ENCODE assay signal across 8 mouse cellular contexts in genomic region chr5:36603031-36603430, GRCm38 (mm10). TPM values are rescaled to one million over a fixed set of nuclear protein-coding genes. Genes with fewer than 3 reads are reported as not detected.
DNase-seq lines count a peak whose midpoint lies in the region; ATAC-seq and TF ChIP-seq lines count a peak whose summit lies in the region.

No protein-coding gene starts in this region.

- no peak for ATAC-seq in forebrain, embryonic 14.5 days
- ATAC-seq in forebrain, embryonic 12.5 days (ENCODE audit: low FRiP score): no peak
- ATAC-seq in midbrain, postnatal 0 days (ENCODE audit: low FRiP score): no peak
- ATAC-seq in midbrain, embryonic 13.5 days: no peak; the same call in 1 of the 2 replicates
- peak; percentile 51 for ATAC-seq in liver, postnatal 0 days

- 82% methylated on average over 5 of the region's 5 CpGs for WGBS in forebrain, embryonic 14.5 days
- WGBS in forebrain, embryonic 12.5 days: 90% methylated on average over 5 of the region's 5 CpGs
- WGBS in midbrain, postnatal 0 days: 87% methylated on average over 5 of the region's 5 CpGs
- WGBS in midbrain, embryonic 13.5 days: 92% methylated on average over 5 of the region's 5 CpGs
- 71% methylated on average over 5 of the region's 5 CpGs for WGBS in liver, postnatal 0 days (ENCODE audit: insufficient replicate concordance)

- no peaks in the 10 kb centered on the region for H3K9me3 ChIP-seq in forebrain, embryonic 14.5 days (replicated peaks; ENCODE audit: control insufficient read depth, low read length)
- H3K9me3 ChIP-seq in forebrain, embryonic 12.5 days: no peaks in the 10 kb centered on the region
- no peaks in the 10 kb centered on the region for H3K9me3 ChIP-seq in midbrain, postnatal 0 days (ENCODE audit: low read length)
- H3K9me3 ChIP-seq in midbrain, embryonic 13.5 days: no peaks in the 10 kb centered on the region
- H3K9me3 ChIP-seq in liver, postnatal 0 days (ENCODE audit: low read length): no peaks in the 10 kb centered on the region

- peak; percentile 34 for DNase-seq in forebrain, embryonic 14.5 days (ENCODE audit: low spot score)
- peak; percentile 65 for DNase-seq in midbrain, postnatal 0 days (ENCODE audit: low spot score)
- DNase-seq in gastrocnemius, postnatal 10 days: peak; percentile 55
- DNase-seq in liver, postnatal 0 days: peak; percentile 53
- DNase-seq in spleen, postnatal 10 days (ENCODE audit: low spot score in 2 of 2): peak; percentile 48 to 80

- peak; percentile 76 for TF ChIP-seq CTCF in midbrain, postnatal 0 days (IDR thresholded peaks at IDR 0.05)
- TF ChIP-seq CTCF in bone marrow macrophage, adult 2 months (IDR thresholded peaks at IDR 0.05; ENCODE audit: low read depth, low read length): peak; percentile 47; the same call in 1 of the 2 replicates
- TF ChIP-seq CTCF in liver, postnatal 0 days (IDR thresholded peaks at IDR 0.05; ENCODE audit: low read depth): peak; percentile 85

- H3K4me1 ChIP-seq in forebrain, embryonic 14.5 days (ENCODE audit: control insufficient read depth, insufficient read depth, low read length): no peaks in the 10 kb centered on the region
- no peaks in the 10 kb centered on the region for H3K4me1 ChIP-seq in forebrain, embryonic 12.5 days
- no peaks in the 10 kb centered on the region for H3K4me1 ChIP-seq in midbrain, postnatal 0 days (ENCODE audit: insufficient read depth, low read length)
- no peaks in the 10 kb centered on the region for H3K4me1 ChIP-seq in midbrain, embryonic 13.5 days (replicated peaks)
- peaks cover 9% of the 10 kb centered on the region for H3K4me1 ChIP-seq in bone marrow macrophage, adult 2 months (ENCODE audit: control insufficient read depth, insufficient read depth, low read length)
- H3K4me1 ChIP-seq in liver, postnatal 0 days (ENCODE audit: insufficient read depth): no peaks in the 10 kb centered on the region

- H3K9ac ChIP-seq in forebrain, embryonic 14.5 days (ENCODE audit: low read length): no peak overlapping the region
- H3K9ac ChIP-seq in forebrain, embryonic 12.5 days: no peak overlapping the region
- H3K9ac ChIP-seq in midbrain, postnatal 0 days (replicated peaks; ENCODE audit: low read length, poor library complexity, severe bottlenecking): no peak overlapping the region
- no peak overlapping the region for H3K9ac ChIP-seq in midbrain, embryonic 13.5 days (replicated peaks)
- H3K9ac ChIP-seq in liver, postnatal 0 days (replicated peaks): no peak overlapping the region

- no peak overlapping the region for H3K4me3 ChIP-seq in forebrain, embryonic 14.5 days (ENCODE audit: low read depth, low read length)
- no peak overlapping the region for H3K4me3 ChIP-seq in forebrain, embryonic 12.5 days (replicated peaks)
- H3K4me3 ChIP-seq in midbrain, postnatal 0 days (ENCODE audit: low read depth, low read length): no peak overlapping the region
- H3K4me3 ChIP-seq in midbrain, embryonic 13.5 days (replicated peaks): no peak overlapping the region
- H3K4me3 ChIP-seq in bone marrow macrophage, adult 2 months (ENCODE audit: insufficient read depth, low read length): no peak overlapping the region
- no peak overlapping the region for H3K4me3 ChIP-seq in liver, postnatal 0 days (ENCODE audit: low read depth, low read length)

- TF ChIP-seq POLR2A in bone marrow macrophage, adult 2 months (IDR thresholded peaks at IDR 0.05; ENCODE audit: borderline replicate concordance, low read depth, low read length): no peak

- TF ChIP-seq EP300 in liver, postnatal 0 days (IDR thresholded peaks at IDR 0.05; ENCODE audit: low read depth): no peak

- no peak overlapping the region for H3K4me2 ChIP-seq in forebrain, embryonic 14.5 days (ENCODE audit: low read length)
- H3K4me2 ChIP-seq in forebrain, embryonic 12.5 days: no peak overlapping the region
- H3K4me2 ChIP-seq in midbrain, postnatal 0 days (ENCODE audit: low read depth, low read length, poor library complexity, severe bottlenecking): no peak overlapping the region
- no peak overlapping the region for H3K4me2 ChIP-seq in midbrain, embryonic 13.5 days (replicated peaks)
- no peak overlapping the region for H3K4me2 ChIP-seq in liver, postnatal 0 days (ENCODE audit: low read depth, low read length)

- H3K36me3 ChIP-seq in forebrain, embryonic 14.5 days (ENCODE audit: control insufficient read depth, insufficient read depth, low read length): peaks cover 86% of the 10 kb centered on the region
- peaks cover 89% of the 10 kb centered on the region for H3K36me3 ChIP-seq in forebrain, embryonic 12.5 days (replicated peaks)
- peaks cover 64% of the 10 kb centered on the region for H3K36me3 ChIP-seq in midbrain, postnatal 0 days (ENCODE audit: insufficient read depth, low read length)
- peaks cover 92% of the 10 kb centered on the region for H3K36me3 ChIP-seq in midbrain, embryonic 13.5 days
- peaks cover 74% of the 10 kb centered on the region for H3K36me3 ChIP-seq in liver, postnatal 0 days (replicated peaks; ENCODE audit: insufficient read depth, low read length)

- no peak overlapping the region for H3K27ac ChIP-seq in forebrain, embryonic 14.5 days (ENCODE audit: low read depth, low read length)
- no peak overlapping the region for H3K27ac ChIP-seq in forebrain, embryonic 12.5 days
- H3K27ac ChIP-seq in midbrain, postnatal 0 days (ENCODE audit: low read depth, low read length): no peak overlapping the region
- no peak overlapping the region for H3K27ac ChIP-seq in midbrain, embryonic 13.5 days
- H3K27ac ChIP-seq in bone marrow macrophage, adult 2 months (ENCODE audit: insufficient read depth, low read depth, low read length): no peak overlapping the region
- H3K27ac ChIP-seq in liver, postnatal 0 days (ENCODE audit: low read depth): no peak overlapping the region

- no peaks in the 10 kb centered on the region for H3K27me3 ChIP-seq in forebrain, embryonic 14.5 days (replicated peaks; ENCODE audit: control insufficient read depth, insufficient read depth, low read length)
- no peaks in the 10 kb centered on the region for H3K27me3 ChIP-seq in forebrain, embryonic 12.5 days
- H3K27me3 ChIP-seq in midbrain, postnatal 0 days (ENCODE audit: insufficient read depth, low read length): no peaks in the 10 kb centered on the region
- no peaks in the 10 kb centered on the region for H3K27me3 ChIP-seq in midbrain, embryonic 13.5 days
- H3K27me3 ChIP-seq in liver, postnatal 0 days (ENCODE audit: insufficient read depth, low read length): no peaks in the 10 kb centered on the region

RNA-seq across cellular contexts. Expression of gene Tbc1d14, which starts 10.0 kb away (rescaled TPM):
- polyA plus RNA-seq in forebrain, embryonic 14.5 days (2014; fragmentation: Nextera tagmentation; extraction: Ambion mirVana): 92.7 and 114 TPM in 2 replicates
- polyA plus RNA-seq in forebrain, embryonic 12.5 days (2016; fragmentation: Nextera tagmentation; extraction: Ambion mirVana): 59.1 and 61.1 TPM in 2 replicates
- 29.3 and 30.5 TPM in 2 replicates for total RNA-seq in midbrain, postnatal 0 days (2014; rRNA removed)
- 51.0 and 53.3 TPM in 2 replicates for polyA plus RNA-seq in midbrain, postnatal 0 days (2015; fragmentation: Nextera tagmentation; extraction: Ambion mirVana)
- polyA plus RNA-seq in midbrain, embryonic 13.5 days (2015; fragmentation: Nextera tagmentation; extraction: Ambion mirVana): 59.7 and 60.0 TPM in 2 replicates
- polyA plus RNA-seq in bone marrow macrophage, adult 2 months (2012; ENCODE audit: insufficient read depth, insufficient read length, missing spikeins): 57.5 and 57.8 TPM in 2 replicates
- total RNA-seq in gastrocnemius, postnatal 10 days (2021): 10 to 100 TPM; 15.0 to 19.5 TPM
- polyA plus RNA-seq in liver, postnatal 0 days (2015; fragmentation: Nextera tagmentation; extraction: Ambion mirVana): 5.7 and 6.5 TPM in 2 replicates
